Mouse (Mus musculus) testis, adult 2 months (tissue): ENCODE results near the gene Stxbp2.

Experiments used
- CTCF ChIP-seq: fragments of 200-500 bp; IDR thresholded peaks from 2 replicates; pipeline ENCODE4 v1.5.1; 2012; ENCODE audit warnings: low read depth, mild to moderate bottlenecking, inconsistent platforms, low read length, moderate library complexity; ENCODE audit not compliant: control insufficient read depth, insufficient read depth, insufficient replicate concordance
- POLR2A ChIP-seq: fragments of 200-500 bp; IDR thresholded peaks from 2 replicates; pipeline ENCODE4 v1.6.1; 2012; ENCODE audit warnings: low read depth, mild to moderate bottlenecking, inconsistent platforms, low read length, moderate library complexity; ENCODE audit not compliant: control insufficient read depth

DNA sequence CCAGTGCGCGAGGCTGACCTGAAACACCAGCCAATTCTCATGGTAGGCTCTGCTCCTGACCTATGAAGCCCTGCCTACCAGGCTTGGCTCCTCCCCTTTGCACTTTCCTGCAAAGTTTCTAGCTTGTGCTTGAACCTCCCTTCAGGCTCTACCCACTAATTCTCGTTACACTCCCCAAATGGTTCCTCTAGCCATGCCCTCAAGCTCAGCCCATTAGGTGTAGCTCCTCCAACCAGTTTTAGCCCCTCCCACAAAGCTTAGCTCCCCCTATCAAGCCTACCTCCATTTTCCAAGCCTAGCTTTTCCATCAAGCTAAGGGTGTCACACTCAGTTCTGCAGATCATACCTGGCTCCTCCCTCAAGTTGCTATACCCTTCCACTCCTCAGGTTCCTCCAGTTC is 32.7 kb upstream of the Stxbp2 start:
- TF ChIP-seq POLR2A: no peak
- TF ChIP-seq CTCF: no peak
